8 mouse cellular contexts compared by ENCODE assay signal in the genomic region with DNA sequence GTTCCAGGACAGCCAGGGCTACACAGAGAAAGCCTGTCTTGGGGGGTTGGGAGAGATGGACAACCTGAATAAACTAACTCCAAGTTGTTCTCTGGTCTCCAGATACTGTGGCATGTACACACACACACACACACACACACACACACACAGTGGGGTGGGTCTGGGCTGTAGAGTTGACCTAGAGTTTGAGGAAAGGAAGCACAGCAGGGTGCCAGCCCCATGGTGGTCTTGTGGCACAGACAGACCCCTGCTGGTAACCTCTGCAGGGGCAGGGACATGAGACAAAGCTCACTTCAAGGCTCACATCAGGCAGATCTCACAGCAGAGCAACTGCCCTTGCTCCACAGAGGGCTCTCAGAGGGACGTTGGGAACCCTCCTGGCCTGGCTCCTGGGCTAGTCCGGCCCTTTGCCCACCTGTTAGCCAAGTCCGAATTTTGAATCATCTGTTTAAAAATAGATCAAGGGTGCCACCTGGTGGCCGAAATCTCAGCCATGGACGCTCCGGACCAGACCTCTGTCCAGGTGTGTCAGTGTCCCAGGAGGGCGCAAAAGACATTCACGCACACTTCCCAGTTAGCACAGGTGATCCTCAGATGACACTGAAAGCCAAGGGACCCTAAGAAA. TPM values are rescaled to one million over a fixed set of nuclear protein-coding genes. Genes with fewer than 3 reads are reported as not detected.
A peak's percentile ranks its signal among the peaks of the same experiment; 100 is the strongest.
DNase-seq lines count a peak whose midpoint lies in the region; ATAC-seq lines count a peak whose summit lies in the region.

No protein-coding gene starts in this region.

- no peak overlapping the region for H3K4me2 ChIP-seq in hindbrain, embryonic 12.5 days (replicated peaks)
- no peak overlapping the region for H3K4me2 ChIP-seq in embryonic facial prominence, embryonic 14.5 days (ENCODE audit: low read depth, low read length)
- H3K4me2 ChIP-seq in hindbrain, embryonic 15.5 days = no peak overlapping the region

- H3K4me1 ChIP-seq in hindbrain, embryonic 10.5 days (replicated peaks) = peaks cover 12% of the 10 kb centered on the region
- 0 out of 2 replicates have a peak, but pooled peaks cover 4% of the 10 kb centered on the region for H3K4me1 ChIP-seq in hindbrain, embryonic 12.5 days
- no peaks in the 10 kb centered on the region for H3K4me1 ChIP-seq in embryonic facial prominence, embryonic 14.5 days (ENCODE audit: control insufficient read depth, insufficient read depth, low read length)
- H3K4me1 ChIP-seq in hindbrain, embryonic 15.5 days (replicated peaks) = no peaks in the 10 kb centered on the region
- H3K4me1 ChIP-seq in limb, embryonic 10.5 days = peaks cover 34% of the 10 kb centered on the region

- no peak; the same call in 1 of the 2 replicates for ATAC-seq in hindbrain, embryonic 12.5 days (ENCODE audit: low FRiP score)
- no peak for ATAC-seq in embryonic facial prominence, embryonic 14.5 days (ENCODE audit: low read depth)
- ATAC-seq in hindbrain, embryonic 15.5 days (ENCODE audit: low FRiP score, low read depth) = peak; percentile 20; the same call in 1 of the 2 replicates

- no peak overlapping the region for H3K27ac ChIP-seq in hindbrain, embryonic 10.5 days
- no peak overlapping the region for H3K27ac ChIP-seq in hindbrain, embryonic 12.5 days
- no peak overlapping the region for H3K27ac ChIP-seq in embryonic facial prominence, embryonic 14.5 days (replicated peaks; ENCODE audit: low read depth, low read length)
- H3K27ac ChIP-seq in hindbrain, embryonic 15.5 days (replicated peaks) = no peak overlapping the region
- H3K27ac ChIP-seq in limb, embryonic 10.5 days = no peak overlapping the region

- H3K9ac ChIP-seq in hindbrain, embryonic 12.5 days = no peak overlapping the region
- H3K9ac ChIP-seq in embryonic facial prominence, embryonic 14.5 days (ENCODE audit: low read depth, low read length) = no peak overlapping the region
- H3K9ac ChIP-seq in hindbrain, embryonic 15.5 days = no peak overlapping the region

- no peaks in the 10 kb centered on the region for H3K9me3 ChIP-seq in hindbrain, embryonic 10.5 days
- H3K9me3 ChIP-seq in hindbrain, embryonic 12.5 days (replicated peaks) = no peaks in the 10 kb centered on the region
- no peaks in the 10 kb centered on the region for H3K9me3 ChIP-seq in embryonic facial prominence, embryonic 14.5 days (ENCODE audit: control insufficient read depth, low read length)
- H3K9me3 ChIP-seq in hindbrain, embryonic 15.5 days = no peaks in the 10 kb centered on the region
- no peaks in the 10 kb centered on the region for H3K9me3 ChIP-seq in limb, embryonic 10.5 days (replicated peaks)

- H3K27me3 ChIP-seq in hindbrain, embryonic 10.5 days (ENCODE audit: insufficient read depth, poor library complexity, severe bottlenecking) = peaks cover 17% of the 10 kb centered on the region
- H3K27me3 ChIP-seq in hindbrain, embryonic 12.5 days = peaks cover 16% of the 10 kb centered on the region; the same call in 1 of the 2 replicates
- H3K27me3 ChIP-seq in embryonic facial prominence, embryonic 14.5 days (replicated peaks; ENCODE audit: control insufficient read depth, insufficient read depth, low read length) = no peaks in the 10 kb centered on the region
- no peaks in the 10 kb centered on the region for H3K27me3 ChIP-seq in hindbrain, embryonic 15.5 days
- H3K27me3 ChIP-seq in limb, embryonic 10.5 days (ENCODE audit: low read depth, poor library complexity, severe bottlenecking) = peaks cover 69% of the 10 kb centered on the region

- 13% methylated on average over 8 of the region's 8 CpGs for WGBS in hindbrain, embryonic 10.5 days
- 12% methylated on average over 8 of the region's 8 CpGs for WGBS in hindbrain, embryonic 12.5 days
- 11% methylated on average over 6 of the region's 8 CpGs for WGBS in embryonic facial prominence, embryonic 14.5 days
- WGBS in hindbrain, embryonic 15.5 days = 10% methylated on average over 8 of the region's 8 CpGs
- WGBS in limb, embryonic 10.5 days = 7% methylated on average over 8 of the region's 8 CpGs

- H3K36me3 ChIP-seq in hindbrain, embryonic 10.5 days = no peaks in the 10 kb centered on the region
- no peaks in the 10 kb centered on the region for H3K36me3 ChIP-seq in hindbrain, embryonic 12.5 days
- H3K36me3 ChIP-seq in embryonic facial prominence, embryonic 14.5 days (ENCODE audit: control insufficient read depth, insufficient read depth, low read length) = no peaks in the 10 kb centered on the region
- no peaks in the 10 kb centered on the region for H3K36me3 ChIP-seq in hindbrain, embryonic 15.5 days
- no peaks in the 10 kb centered on the region for H3K36me3 ChIP-seq in limb, embryonic 10.5 days

- DNase-seq in hindbrain, embryonic 10.5 days (ENCODE audit: low spot score) = peak; percentile 76
- DNase-seq in NIH3T3 (ENCODE audit: low read depth) = peak; percentile 74
- DNase-seq in embryonic facial prominence, embryonic 14.5 days (ENCODE audit: low spot score) = peak; percentile 52
- DNase-seq in limb, embryonic 10.5 days (ENCODE audit: low spot score) = peak; percentile 88
- peak; percentile 71 for DNase-seq in naive thymus-derived CD4-positive, alpha-beta T cell, adult 2 months (ENCODE audit: low read depth)
- peak; percentile 56 for DNase-seq in thymus, postnatal 0 days (ENCODE audit: low spot score)

- H3K4me3 ChIP-seq in hindbrain, embryonic 10.5 days = no peak overlapping the region
- H3K4me3 ChIP-seq in hindbrain, embryonic 12.5 days = no peak overlapping the region
- no peak overlapping the region for H3K4me3 ChIP-seq in embryonic facial prominence, embryonic 14.5 days (ENCODE audit: low read depth, low read length)
- no peak overlapping the region for H3K4me3 ChIP-seq in hindbrain, embryonic 15.5 days
- no peak overlapping the region for H3K4me3 ChIP-seq in limb, embryonic 10.5 days

RNA-seq across cellular contexts. Expression of gene Pck1, which starts 31.1 kb away (rescaled TPM):
- not detected in 2 replicates for polyA plus RNA-seq in hindbrain, embryonic 10.5 days (2016; fragmentation: Nextera tagmentation; extraction: Ambion mirVana)
- polyA plus RNA-seq in hindbrain, embryonic 12.5 days (2016; fragmentation: Nextera tagmentation; extraction: Ambion mirVana) = not detected in 2 replicates
- 0.09 and 0.13 TPM in 2 replicates for polyA plus RNA-seq in embryonic facial prominence, embryonic 14.5 days (2014; fragmentation: Nextera tagmentation; extraction: Ambion mirVana)
- polyA plus RNA-seq in hindbrain, embryonic 15.5 days (2015; fragmentation: Nextera tagmentation; extraction: Ambion mirVana) = not detected in 2 replicates
- not detected in 2 replicates for polyA plus RNA-seq in limb, embryonic 10.5 days (2016; fragmentation: Nextera tagmentation; extraction: Ambion mirVana)
- polyA plus RNA-seq in thymus, postnatal 0 days (2015; fragmentation: Nextera tagmentation; extraction: Ambion mirVana) = 0.51 and 1.6 TPM in 2 replicates

RNA-seq across cellular contexts. Expression of gene Zbp1, which starts 34.8 kb away (rescaled TPM):
- 0.17 and 0.73 TPM in 2 replicates for polyA plus RNA-seq in hindbrain, embryonic 10.5 days (2016; fragmentation: Nextera tagmentation; extraction: Ambion mirVana)
- polyA plus RNA-seq in hindbrain, embryonic 12.5 days (2016; fragmentation: Nextera tagmentation; extraction: Ambion mirVana) = 0.28 TPM in 1 of 2 replicates, not detected in the other
- polyA plus RNA-seq in embryonic facial prominence, embryonic 14.5 days (2014; fragmentation: Nextera tagmentation; extraction: Ambion mirVana) = 0.54 and 1.4 TPM in 2 replicates
- 0.25 and 1.6 TPM in 2 replicates for polyA plus RNA-seq in hindbrain, embryonic 15.5 days (2015; fragmentation: Nextera tagmentation; extraction: Ambion mirVana)
- not detected in 2 replicates for polyA plus RNA-seq in limb, embryonic 10.5 days (2016; fragmentation: Nextera tagmentation; extraction: Ambion mirVana)
- polyA plus RNA-seq in thymus, postnatal 0 days (2015; fragmentation: Nextera tagmentation; extraction: Ambion mirVana) = 42.1 and 52.8 TPM in 2 replicates

Comparison
In these comparisons a context has a peak if more than half of its experiments do, and no peak if none do; other contexts are left out.
1. RNA of gene Zbp1, which starts 34.8 kb away (polyA plus RNA-seq): 42.1 to 52.8 TPM in thymus, postnatal 0 days; 0.54 to 1.4 TPM in embryonic facial prominence, embryonic 14.5 days, 0.28 TPM in hindbrain, embryonic 12.5 days, 0.25 to 1.6 TPM in hindbrain, embryonic 15.5 days, 0.17 to 0.73 TPM in hindbrain, embryonic 10.5 days and not detected in limb, embryonic 10.5 days; every median in the first group is over 10 times any median in the second.
2. Peak in every context shown above with its lines, with median percentiles within 50 percentile points of each other: DNase-seq.